Mouse (Mus musculus): ENCODE results near the gene Naip5. TPM values are rescaled to one million over a fixed set of nuclear protein-coding genes. Genes with fewer than 3 reads are reported as not detected.

The Naip5 gene
- 0.05 and 0.06 TPM in 2 replicates for polyA plus RNA-seq (2021; fragmentation: Nextera tagmentation)
- long read RNA-seq, experiment 1, partial matches to known transcripts, result 1 of 1 reads
- long read RNA-seq, experiment 1, other reads (novel, unspliced or antisense), result 0 of 1 reads
- long read RNA-seq, experiment 2, result 0 reads

GRCm38 (mm10) chr13:100246223-100246622, at the start of gene Naip5:
Naip5 (minus strand) TSS chr13:100246323.

GRCm38 (mm10) chr13:100201659-100202333, 44.3 kb downstream of the Naip5 start, which contains the start of gene Naip2:
Naip2 (minus strand) TSS chr13:100202092.

Other genes starting within 250 kb of the Naip5 start
- gene Mccc2, start 230.7 kb downstream of the Naip5 start, polyA plus RNA-seq (2021; fragmentation: Nextera tagmentation), result 40.8 and 42.3 TPM in 2 replicates
- 3.2 and 3.3 TPM in 2 replicates for gene Bdp1, start 142.3 kb downstream of the Naip5 start, polyA plus RNA-seq (2021; fragmentation: Nextera tagmentation)
- 48.1 and 57.6 TPM in 2 replicates for gene Serf1, start 138.3 kb downstream of the Naip5 start, polyA plus RNA-seq (2021; fragmentation: Nextera tagmentation)
- 8.4 and 9.6 TPM in 2 replicates for gene Smn1, start 121.5 kb downstream of the Naip5 start, polyA plus RNA-seq (2021; fragmentation: Nextera tagmentation)
- gene Naip2, start 44.2 kb downstream of the Naip5 start, polyA plus RNA-seq (2021; fragmentation: Nextera tagmentation), result 0.29 and 0.30 TPM in 2 replicates
- gene Naip6, start 71.4 kb upstream of the Naip5 start, polyA plus RNA-seq (2021; fragmentation: Nextera tagmentation), result 0.06 TPM in 1 of 2 replicates, not detected in the other
- not detected in 2 replicates for gene Naip1, start 206.5 kb upstream of the Naip5 start, polyA plus RNA-seq (2021; fragmentation: Nextera tagmentation)
- 32.4 and 33.3 TPM in 2 replicates for gene Gtf2h2, start 246.3 kb upstream of the Naip5 start, polyA plus RNA-seq (2021; fragmentation: Nextera tagmentation)

Data from layer of hippocampus, adult 6 months (tissue).